Mouse (Mus musculus): Measurements from ENCODE around the gene Fgf14.

The Fgf14 gene

DNA sequence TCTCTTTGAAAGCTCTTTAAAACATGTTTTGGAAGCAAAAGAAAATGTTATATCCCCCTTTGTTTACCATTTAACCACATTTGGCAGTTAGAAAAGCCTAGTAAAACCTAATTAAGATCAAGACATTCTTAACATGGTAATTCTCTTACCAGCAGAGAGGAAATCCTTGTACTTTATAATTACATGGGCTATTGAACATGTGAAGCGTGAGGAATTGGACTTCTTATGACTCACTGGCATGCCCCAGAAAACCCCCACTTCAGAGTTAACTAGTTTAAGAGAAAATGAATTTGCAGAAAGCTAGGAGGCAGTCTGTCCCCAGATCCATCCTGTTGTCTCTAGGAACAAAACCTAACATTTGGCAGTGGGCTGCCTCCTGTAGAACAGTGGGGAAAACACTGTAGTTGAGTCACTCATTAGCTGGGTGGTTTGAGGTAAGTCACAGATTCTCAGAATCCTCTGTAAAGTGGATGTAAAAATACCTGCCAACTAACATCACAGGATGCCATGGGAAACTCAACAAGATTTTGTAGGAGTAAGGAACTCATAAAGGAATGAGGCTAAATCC lies 513.2 kb downstream of the Fgf14 start:
- 46% methylated on average over 1 of the region's 1 CpGs for WGBS

DNA sequence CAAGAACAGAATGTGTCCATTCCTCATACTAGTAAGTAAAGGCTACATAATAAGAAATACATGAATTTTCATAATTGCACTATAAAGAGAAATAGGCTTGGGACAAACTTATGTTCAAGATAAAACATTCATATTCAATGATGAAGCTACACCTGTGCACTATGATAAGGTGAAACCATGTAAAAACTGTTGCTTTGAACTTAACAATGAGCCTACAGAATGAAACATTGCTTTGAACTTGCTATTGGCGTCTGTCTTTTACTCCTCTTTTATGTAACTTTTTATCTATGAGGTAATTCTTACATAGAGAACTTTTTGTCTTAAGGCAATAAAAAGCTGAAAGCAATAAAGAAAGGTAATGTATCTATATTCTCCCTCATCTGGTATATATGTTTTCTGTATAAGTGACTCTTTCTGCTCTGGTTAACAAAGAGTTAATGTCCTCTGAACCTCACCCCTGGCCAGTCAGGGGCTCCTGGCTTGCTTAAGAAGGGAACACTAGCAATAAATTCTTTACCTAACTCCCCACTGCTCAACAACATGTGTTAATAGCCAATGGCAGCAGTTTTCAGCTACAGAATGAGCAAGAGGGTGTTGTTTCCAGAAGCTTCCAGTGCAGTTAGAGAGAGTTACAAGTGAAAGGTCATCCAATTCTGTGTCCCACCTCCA lies 569.6 kb downstream of the Fgf14 start:
- 94% methylated on average over 1 of the region's 1 CpGs for WGBS

DNA sequence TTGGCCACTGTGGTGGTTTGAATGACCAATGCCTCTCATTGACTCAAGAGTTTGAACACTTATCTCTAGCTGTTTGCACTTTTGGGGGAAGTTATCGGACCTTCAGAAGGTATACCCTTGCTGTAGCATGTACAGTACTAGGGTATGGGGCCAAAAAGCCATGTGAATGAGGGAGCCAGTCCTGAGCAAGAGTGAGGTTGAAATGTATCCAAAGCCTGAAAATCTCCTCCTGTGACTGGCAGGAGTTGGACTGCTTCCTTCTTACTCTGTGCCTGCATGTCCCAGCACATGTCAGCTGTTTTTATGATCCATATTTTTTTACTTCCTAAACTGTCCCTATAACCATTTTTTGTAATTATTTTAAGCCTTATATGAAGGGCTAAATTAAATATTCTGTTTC lies 632.9 kb downstream of the Fgf14 start:
- 69% methylated on average over 1 of the region's 1 CpGs for WGBS

DNA sequence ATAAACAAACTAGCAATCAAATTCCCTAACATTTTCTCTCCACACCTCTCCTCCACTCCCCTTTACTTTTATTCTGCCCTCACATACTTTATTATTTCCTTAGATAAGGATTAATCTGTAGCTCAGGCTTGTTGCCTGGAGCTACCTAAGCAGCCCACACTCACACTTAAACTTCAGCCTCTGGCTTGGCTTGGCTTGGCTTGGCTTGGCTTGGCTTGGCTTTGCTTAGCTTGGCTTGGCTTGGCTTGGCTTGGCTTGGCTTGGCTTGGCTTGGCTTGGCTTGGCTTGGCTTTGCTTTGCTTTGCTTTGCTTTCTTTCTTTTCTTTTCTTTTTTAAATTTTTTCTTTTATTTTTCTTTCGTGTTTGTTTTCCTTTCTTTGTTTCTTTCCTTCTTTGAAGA lies 636.3 kb downstream of the Fgf14 start:
- 43% methylated on average over 1 of the region's 1 CpGs for WGBS

DNA sequence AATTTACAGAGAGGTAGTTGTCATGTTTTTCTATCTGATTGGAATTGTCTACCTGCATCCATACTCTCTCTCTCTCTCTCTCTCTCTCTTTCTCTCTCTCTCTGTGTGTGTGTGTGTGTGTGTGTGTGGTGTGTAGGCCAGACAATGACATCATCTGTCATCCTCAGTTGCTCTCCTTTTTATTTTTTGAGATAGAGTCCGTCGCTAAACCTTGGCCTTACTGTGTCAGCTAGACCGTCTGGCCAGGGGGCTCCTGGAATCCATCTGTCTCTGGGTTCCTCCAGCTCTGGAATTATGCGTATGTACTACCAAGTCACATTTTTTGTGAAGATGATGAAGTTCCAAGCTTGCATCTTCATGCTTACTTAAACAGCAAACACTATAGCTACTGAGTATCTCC lies 639.5 kb downstream of the Fgf14 start:
- 80% methylated on average over 4 of the region's 4 CpGs for WGBS

DNA sequence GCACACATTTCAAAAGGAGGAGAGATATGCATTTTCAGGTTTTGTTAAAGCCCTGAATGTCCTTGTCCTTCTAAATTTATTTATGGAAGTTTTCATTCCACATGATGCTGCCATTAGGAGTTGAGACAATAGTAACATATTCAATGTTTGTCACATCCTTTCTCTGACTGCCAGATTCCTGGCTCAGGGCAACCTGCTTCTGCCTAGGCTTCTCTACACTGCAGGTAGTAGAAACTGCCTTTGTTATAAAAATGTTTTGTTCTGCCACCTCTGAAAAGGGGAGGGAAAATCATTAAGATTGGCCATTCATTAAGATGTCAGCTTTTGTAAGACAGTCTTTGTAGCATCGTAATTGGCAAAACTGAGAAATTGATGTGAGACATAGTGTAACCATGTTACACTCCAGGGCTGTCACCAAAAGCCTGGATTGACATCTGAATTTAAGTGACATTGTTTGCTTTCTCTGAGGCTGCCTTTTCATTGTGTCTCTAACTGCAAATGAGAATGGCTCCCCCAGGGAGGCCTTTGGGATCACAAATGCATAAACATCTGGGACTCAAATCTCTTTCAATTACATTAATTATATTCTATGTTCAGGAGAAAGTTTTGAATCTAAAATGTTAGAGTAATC lies 640.2 kb downstream of the Fgf14 start:
- WGBS, result 73% methylated on average over 1 of the region's 1 CpGs

DNA sequence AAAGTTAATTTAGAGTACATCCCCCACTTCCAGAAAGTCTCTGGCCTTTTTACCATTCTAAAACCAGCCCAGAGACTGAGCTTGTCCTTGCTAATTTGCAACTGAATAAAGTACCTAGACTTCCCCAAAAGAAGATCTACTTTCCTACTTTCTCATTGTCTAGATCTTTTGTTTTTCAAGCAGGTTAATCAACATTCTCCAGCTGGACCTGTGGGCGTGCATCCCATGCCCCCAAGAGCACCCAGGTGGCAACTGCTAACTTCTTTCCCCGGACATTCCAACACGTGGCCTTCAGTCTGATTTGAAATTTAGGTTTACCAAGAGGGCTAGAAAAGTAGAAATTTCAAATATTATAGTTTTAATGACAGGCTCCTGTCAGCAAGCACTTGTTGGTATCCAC lies 643.6 kb downstream of the Fgf14 start:
- WGBS, result 64% methylated on average over 3 of the region's 3 CpGs

- 89% methylated on average over 1 of the region's 1 CpGs for WGBS
Observed at GRCm38 (mm10) chr14:124027886-124028670, 648.8 kb downstream of the Fgf14 start.

DNA sequence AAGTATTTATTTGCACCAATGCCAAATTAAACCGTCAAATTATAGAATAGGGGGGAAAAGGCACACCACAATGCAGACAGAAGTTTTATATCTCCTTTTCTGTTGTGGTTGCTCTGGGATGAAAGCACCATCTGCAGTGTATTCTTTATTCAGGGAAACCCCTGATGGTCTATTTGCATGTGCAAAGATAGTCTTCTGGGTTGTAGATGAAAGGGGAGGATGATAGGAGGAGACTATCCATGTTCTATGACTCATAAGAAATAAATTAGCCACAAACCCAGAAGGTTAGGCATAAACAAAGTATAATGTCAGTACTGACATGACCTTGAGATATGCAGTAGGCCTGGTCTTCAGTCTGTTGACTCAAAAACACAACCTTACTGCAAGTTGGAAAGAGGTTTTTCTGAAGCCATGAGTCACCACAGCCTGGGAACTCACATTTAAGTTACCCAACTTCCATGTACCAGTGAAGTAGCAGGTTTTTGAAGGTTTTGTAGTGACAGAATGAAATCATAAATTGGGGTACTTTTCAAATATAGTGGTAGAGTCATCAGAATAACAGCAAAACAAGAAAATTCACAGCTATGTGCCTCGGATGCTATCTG lies 686.2 kb downstream of the Fgf14 start:
- 46% methylated on average over 2 of the region's 2 CpGs for WGBS

- 64% methylated on average over 6 of the region's 6 CpGs for WGBS
Observed at GRCm38 (mm10) chr14:123967996-123968395, 708.9 kb downstream of the Fgf14 start.

GRCm38 (mm10) chr14:123966531-123966930 lies 710.4 kb downstream of the Fgf14 start:
- 57% methylated on average over 2 of the region's 2 CpGs for WGBS
